Mouse (Mus musculus) large intestine, adult 2 months (tissue): ENCODE data around the gene Ogfod1. TPM values are rescaled to one million over a fixed set of nuclear protein-coding genes. Genes with fewer than 3 reads are reported as not detected.
"Not testable (repeated sequence)": the region's sequence is repeated elsewhere in the genome, so short reads cannot be mapped to it uniquely, and the experiment has no call there.

ENCODE experiments used
- DNase-seq: peaks from one replicate; pipeline ENCODE4 v3.0.0-alpha.2; 2012; ENCODE audit warnings: low read depth, low spot score
- WGBS: fragments of 180-500 bp; shearing (Covaris S2); methylation state at CpG from one replicate; pipeline ENCODE4 v1.1.7; 2018; 5-methylcytosine and 5-hydroxymethylcytosine counted together
- polyA plus RNA-seq: library from polyadenylated mRNA; depleted of rRNA; stranded (reverse); fragments of >200 nt; gene quantifications from 2 replicates; pipeline ENCODE4 v1.2.3, GENCODE M21; 2012; rRNA removed

Gene Ogfod1
- 5.3 and 7.5 TPM in 2 replicates for polyA plus RNA-seq

DNA sequence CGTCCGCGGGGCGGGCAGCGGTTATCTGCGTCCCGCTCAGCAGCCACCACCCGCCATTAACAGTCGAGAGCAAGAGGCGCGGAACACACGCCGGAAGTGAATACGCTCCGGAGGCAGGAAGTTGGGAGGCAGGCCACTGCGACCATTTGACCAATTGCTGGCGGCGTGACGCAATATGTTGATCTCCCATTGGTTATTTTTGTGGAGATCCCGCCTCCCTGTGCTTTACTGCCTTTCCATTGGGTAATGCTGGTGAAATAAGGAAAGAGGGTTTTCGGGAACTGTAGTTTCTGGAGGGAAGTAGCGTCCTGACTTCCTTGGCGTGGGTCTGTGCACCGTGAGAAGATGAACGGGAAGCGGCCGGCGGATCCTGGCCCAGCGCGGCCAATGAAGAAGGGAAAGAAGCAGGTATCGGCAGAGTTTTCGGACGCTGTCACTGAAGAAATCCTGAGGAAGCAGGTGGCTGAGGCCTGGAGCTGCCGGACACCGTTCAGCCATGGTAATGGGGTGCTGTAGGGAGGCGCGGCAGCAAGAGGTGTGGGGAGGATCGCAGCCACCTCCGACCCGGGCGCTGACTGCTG, at the start of gene Ogfod1, which contains the start of gene Nudt21:
Ogfod1 (plus strand) TSS at position 255 of the 581 bp plus-strand sequence.
Nudt21 (minus strand) TSS at position 88 of the 581 bp plus-strand sequence.
- WGBS = under 1% methylated on average over 41 of the region's 41 CpGs

DNA sequence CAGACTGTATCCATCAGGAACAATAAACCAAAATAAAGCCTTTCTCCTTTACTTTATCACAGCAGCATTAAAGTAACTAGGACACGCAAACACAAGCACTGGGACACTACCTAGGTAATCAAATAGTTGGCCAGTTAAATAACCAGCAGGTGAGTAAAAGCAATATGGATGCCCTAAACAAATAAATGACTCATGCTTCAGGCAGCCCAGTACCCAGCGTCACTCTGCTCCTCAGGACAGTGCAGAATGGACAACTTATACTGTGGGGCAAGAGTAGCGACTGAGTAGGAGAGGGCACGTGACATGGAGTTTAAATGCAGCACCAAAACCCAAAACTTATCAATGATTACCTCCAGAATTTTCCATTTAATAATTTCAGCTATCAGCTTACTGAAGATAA, 47.3 kb upstream of the Ogfod1 start:
- 52% methylated on average over 4 of the region's 4 CpGs for WGBS
- no peak for DNase-seq

More for the DNA sequence above, at the start of gene Ogfod1, which contains the start of gene Nudt21:
- peak; percentile 97 for DNase-seq

DNA sequence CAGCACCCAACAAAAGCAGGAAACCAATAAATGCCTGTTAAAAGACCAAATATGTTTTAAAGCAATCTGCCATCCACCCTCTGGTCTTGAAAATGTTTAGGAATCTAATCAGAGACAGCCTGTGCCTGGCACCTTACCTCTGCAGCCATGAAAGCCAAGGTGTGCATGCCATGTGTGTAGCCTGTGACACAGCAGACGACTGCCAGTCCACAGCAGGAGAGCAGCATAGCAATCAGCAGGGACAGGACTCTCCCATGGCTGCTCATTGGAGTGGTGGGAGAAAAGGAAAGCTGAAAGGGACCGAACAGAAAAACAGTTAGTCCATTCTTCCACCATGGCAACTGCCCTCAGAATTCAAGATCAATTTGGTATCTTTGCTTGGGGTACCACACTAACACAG, 38.0 kb upstream of the Ogfod1 start:
- DNase-seq = no peak
- WGBS = 96% methylated on average over 2 of the region's 2 CpGs

- 87% methylated on average over 9 of the region's 9 CpGs for WGBS
Measured at GRCm38 (mm10) chr8:94004139-94004538, 32.9 kb upstream of the Ogfod1 start.

DNA sequence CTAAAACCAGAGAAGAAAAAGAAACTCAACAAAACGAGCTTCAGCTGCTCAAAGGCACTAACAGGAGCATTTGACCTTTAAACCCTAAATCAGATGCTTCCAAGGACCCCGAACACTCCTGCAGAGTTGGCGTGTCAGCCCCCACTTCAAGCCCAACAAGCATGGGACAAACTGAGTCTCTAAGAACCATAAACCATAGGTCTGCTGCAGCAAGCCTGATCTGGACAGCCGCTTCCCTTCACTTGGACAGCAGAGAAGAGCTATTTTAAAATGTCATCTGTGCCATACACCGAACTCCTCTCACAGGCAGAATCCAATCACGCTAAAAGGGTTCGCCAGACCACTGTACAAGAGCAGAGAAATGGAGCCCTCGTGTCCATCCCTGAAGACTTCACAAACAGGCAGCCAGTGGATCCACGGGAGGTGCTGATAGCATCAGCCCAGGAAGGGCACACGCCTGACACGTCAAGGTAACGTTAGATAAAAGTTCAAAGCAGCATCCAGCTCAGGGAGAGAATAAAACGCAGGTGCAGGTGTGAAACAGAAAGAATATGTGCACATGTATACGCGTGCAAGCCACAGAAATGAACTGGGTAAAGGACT, 27.7 kb upstream of the Ogfod1 start:
- no peak for DNase-seq
- 47% methylated on average over 15 of the region's 15 CpGs for WGBS

More at GRCm38 (mm10) chr8:94004139-94004538, 32.9 kb upstream of the Ogfod1 start:
- no peak for DNase-seq

DNA sequence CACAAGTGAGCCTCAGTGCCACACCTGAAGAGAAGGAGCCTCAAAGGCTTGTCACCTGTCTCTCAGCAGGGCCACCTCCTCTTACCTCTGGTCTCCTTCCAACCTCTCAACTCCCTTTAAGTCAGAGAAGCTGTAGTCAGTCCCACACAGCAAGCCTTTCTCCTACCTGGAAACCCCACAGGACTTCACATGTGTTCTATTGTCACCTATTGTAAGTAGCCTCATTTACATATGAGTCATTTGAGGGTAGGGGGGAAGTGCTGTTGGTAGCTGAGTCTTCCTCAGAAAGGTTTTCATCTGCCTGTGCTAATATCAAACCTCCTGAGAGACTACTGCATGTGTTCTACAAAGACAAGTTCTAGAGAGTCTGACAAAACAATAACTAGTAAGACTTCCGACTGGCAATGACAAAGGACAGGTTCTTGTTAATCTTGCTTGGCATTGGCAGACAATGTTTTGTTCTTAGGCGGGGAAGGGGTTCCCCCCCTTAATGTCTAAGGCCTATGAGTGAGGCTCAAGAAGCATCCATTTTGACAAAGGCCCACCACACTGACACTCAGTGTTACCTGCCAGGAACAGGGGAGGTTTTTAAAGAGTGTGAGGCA, 26.8 kb upstream of the Ogfod1 start:
- DNase-seq = no peak
- WGBS = 46% methylated on average over 2 of the region's 2 CpGs

- under 1% methylated on average over 48 of the region's 48 CpGs for WGBS
- no peak for DNase-seq
Measured at GRCm38 (mm10) chr8:94011076-94012012, 25.7 kb upstream of the Ogfod1 start.

DNA sequence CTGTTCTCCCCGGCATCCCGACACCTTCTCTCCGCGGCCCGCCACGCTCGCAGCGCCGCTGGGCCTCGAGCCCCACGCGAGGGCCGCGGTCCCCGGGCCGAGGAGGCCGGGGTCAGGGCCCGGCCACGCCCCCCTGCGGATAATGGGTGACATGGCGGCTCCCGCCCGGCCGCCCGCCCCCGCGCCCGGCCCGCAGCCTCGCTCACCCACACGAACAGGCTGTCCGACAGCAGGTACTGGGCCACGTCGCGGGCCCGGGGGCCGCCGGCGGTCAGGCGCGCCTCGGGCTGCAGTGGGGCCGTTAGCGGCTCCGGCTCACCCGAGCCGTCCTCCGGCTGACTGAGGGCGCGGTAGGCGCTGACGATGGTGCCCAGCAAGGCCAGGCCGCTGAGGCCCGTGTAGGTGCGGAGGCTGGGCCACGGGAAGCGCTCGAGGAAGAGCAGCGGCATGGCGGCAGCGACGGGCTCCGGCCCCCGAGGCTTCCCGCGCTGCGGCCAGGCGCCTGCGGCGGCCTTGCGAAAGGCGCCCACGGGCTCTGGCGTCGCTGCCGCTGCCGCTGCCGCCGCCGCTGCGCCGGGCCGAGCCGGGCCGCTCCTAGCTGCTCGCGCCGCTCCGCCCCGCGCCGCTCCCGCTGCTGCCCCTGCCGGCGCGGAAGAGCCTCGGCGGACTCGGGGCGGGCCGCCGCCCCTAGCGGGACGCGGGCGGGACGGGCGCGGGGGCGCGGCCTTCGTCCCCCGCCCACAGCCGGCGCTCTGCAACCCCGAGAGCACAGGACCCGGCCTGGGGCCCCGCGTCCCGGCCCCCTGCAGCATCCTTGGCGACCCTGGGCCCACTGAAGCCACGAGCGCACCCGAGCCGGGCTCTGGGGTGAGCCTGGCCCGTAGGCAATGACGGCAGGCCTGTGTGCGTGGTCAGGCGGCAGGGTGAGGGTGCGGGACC, 24.7 kb upstream of the Ogfod1 start, which contains the start of gene Amfr:
Amfr (minus strand) TSS at position 830 of the 939 bp plus-strand sequence.
- no peak for DNase-seq
- under 1% methylated on average over 124 of the region's 130 CpGs for WGBS

DNA sequence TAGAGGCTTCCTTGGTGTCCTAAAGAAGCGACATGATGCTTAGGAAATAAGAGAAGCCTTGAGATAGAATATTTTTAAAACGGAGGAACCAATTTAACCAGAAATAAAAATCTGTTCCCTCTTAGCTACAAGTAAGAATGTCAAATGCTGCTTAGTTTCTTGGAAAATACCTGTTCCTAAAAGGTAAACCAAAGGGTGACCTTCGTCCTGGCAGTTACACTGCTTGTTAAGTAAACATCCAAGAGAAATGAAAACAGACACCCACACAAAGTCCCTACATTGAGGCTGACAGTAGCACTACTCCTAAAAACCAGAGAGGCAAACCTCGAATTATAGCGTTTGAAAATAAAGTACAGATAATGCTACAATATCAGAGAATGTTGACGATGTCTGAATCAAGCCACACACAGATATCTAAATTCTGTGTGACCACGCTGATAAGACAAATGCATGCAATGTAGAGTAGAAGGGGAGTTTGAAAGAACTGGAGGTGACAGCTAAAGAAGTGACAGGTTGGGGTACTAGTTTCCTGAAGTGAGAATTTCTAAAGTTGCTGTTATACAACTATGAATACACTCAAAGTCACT, 23.9 kb upstream of the Ogfod1 start:
- WGBS = 15% methylated on average over 7 of the region's 7 CpGs
- DNase-seq = no peak

DNA sequence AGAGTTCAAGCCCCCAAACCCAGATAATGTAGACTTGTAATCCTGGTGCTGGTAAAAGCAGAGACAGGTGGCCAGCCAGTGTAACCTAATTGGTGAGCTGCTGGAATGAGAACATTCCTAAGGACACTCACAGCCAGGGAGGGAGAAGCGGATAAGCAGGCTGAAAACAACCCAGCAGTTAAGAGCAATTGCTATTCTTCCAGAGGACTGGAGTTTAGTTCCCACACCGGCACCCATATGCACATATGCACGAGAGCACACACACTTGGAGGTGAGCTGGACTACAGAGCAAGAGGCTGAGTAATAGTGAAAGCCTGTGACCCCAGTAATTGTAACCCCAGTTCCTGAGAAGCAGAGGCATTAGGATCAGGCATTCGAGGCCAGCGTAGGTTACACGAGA, 13.1 kb upstream of the Ogfod1 start:
- 96% methylated on average over 6 of the region's 6 CpGs for WGBS
- DNase-seq = no peak

- 94% methylated on average over 9 of the region's 9 CpGs for WGBS
Measured at GRCm38 (mm10) chr8:94029701-94030100, 7.3 kb upstream of the Ogfod1 start.

GRCm38 (mm10) chr8:94033601-94034000, 3.4 kb upstream of the Ogfod1 start:
- DNase-seq = no peak
- WGBS = 83% methylated on average over 3 of the region's 3 CpGs

More at GRCm38 (mm10) chr8:94029701-94030100, 7.3 kb upstream of the Ogfod1 start:
- no peak for DNase-seq

- DNase-seq = no peak
- WGBS = 35% methylated on average over 5 of the region's 5 CpGs
Measured at GRCm38 (mm10) chr8:94035200-94035599, 1.8 kb upstream of the Ogfod1 start.

DNA sequence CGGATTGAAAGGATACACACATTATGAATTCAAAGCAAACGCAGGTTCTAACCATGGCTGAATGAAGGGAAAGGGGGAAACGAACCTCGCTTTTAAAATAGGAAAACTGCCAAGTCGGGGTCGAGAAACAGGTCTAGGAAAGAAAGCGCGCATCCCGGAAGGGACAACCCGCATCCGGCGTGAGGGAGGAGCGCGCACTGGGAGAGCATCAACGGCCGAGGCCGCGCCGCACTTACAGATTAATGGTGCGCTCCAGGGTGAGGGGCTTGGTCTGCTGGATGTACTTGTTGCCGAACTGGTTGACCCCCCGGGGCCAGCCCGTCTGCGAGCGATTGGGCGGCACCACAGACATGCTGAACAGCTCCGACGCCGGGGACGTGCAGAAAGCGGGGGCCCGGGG, 457 bp upstream of the Ogfod1 start:
- DNase-seq = not testable (repeated sequence)
- WGBS = under 1% methylated on average over 27 of the region's 32 CpGs

GRCm38 (mm10) chr8:94037806-94038205, 808 bp downstream of the Ogfod1 start:
- DNase-seq = no peak
- WGBS = 2% methylated on average over 15 of the region's 15 CpGs

DNA sequence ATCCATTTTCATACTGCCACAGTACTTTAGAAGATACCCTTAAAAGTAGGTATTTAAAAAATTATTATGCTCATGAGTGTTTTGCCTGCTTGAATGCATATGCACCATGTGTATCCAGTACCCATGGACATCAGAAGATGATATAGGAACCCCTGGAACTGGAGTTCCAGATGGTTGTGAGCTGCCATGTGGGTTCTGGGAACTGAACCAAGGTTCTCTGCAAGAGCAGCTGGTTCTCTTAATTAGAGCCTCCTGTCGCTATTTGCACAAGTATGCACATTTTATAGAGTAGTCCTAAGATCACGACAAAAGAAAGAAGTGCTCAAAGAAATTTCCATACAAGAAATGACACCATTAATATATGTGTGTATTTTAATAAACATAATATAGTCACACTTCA, 10.8 kb downstream of the Ogfod1 start:
- DNase-seq = no peak
- 70% methylated on average over 2 of the region's 2 CpGs for WGBS

GRCm38 (mm10) chr8:94052696-94053095, 15.7 kb downstream of the Ogfod1 start:
- DNase-seq = no peak
- 92% methylated on average over 12 of the region's 12 CpGs for WGBS

GRCm38 (mm10) chr8:94057157-94057854, 20.3 kb downstream of the Ogfod1 start:
- DNase-seq = no peak
- WGBS = 67% methylated on average over 6 of the region's 6 CpGs
